Mouse (Mus musculus) gastrocnemius, postnatal 25 days (tissue): ENCODE results near the gene Atp6v1g3. TPM values are rescaled to one million over a fixed set of nuclear protein-coding genes. Genes with fewer than 3 reads are reported as not detected.

ENCODE experiments used
- DNase-seq: peaks from one replicate; pipeline ENCODE4 v3.0.0; 2022
- total RNA-seq, 2 experiments: library from RNA; stranded (reverse); gene quantifications; 1 replicate in 1 of 2; 2 replicates in 1 of 2; pipeline ENCODE4 v1.2.3; 2021

Gene Atp6v1g3
- total RNA-seq, 2 experiments from 2014 or later: not detected

DNA sequence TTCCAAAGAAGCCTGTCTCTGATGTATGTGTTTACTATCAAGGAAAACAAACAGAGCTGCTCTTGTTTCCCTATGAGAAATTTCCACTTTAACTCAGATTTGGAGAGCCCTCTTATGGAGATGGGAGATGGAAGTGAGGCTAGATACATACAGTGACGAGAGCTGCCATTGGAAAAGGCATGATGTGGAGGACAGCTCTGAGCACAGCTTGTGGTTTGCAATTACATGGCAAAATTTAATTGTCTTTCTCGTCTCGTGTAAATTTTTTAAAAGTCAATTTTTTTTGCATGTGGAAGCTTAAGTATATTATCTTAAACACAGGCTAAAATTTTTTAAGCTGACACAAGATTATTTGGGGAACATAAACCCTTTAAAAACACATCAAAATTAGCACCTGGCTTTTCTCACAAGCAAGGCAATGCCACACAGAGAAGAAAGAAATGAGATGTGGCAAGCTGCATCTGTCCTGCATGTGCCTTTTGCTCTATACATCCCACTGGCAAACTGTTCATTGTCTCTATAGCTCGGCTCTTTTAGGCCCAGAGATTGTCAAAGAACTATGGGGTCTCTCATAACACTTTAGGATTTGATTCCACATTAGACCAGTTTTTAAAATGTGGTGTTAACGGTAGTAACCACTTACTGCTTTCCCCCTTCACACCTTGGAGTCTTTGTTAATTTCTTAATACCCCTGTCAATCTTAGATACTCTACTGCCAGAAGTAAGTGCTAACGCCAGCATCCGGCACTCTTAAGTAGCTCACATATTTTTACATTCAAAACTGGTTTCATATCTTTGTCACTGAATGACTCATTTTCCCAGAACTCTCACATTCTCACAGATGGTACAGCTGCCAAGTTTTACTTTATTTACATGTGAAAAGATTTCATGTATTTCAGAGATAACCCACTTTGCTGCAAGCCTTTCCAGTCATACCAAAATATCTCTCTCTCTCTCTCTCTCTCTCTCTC, 16.2 kb downstream of the Atp6v1g3 start:
- no peak for DNase-seq

DNA sequence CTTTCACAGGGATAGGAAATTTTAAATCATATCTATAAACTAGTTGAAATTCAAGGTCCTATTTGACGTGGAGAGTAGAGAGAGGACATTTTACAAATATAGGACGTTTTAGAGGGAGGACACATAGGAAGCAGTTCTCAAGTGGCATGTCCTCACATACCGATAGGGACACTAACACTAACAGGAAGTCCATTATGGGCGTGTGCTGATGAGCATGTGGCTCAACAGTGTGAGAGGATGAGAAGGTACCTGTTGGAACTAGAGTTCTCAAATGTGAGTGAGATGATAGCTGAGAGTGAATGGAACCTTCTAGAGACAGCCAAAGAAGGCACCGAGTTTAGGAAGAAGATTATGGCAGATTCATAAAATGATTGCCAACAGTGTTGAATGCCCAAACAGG, 17.9 kb downstream of the Atp6v1g3 start:
- DNase-seq: no peak

GRCm38 (mm10) chr1:138294487-138294886, 20.9 kb downstream of the Atp6v1g3 start:
- DNase-seq: no peak

DNA sequence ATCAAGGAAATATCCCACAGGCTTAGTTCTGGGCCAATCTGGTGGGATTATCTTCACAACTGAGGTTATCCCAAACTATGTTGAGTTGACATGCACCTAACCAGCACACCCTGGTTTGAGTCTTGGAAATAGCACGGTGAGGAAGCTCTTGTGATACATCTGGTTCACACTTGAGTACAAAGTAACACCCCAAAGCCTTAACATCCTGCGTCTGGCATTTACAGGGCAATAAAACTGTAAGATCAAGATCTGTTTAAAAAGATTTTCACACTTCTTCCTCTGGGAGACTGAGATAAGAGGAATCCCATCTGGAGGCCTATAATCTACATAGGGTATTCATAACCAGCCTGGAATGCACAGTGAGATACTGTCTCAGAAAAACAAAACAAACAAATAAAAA, 24.6 kb downstream of the Atp6v1g3 start:
- no peak for DNase-seq

DNA sequence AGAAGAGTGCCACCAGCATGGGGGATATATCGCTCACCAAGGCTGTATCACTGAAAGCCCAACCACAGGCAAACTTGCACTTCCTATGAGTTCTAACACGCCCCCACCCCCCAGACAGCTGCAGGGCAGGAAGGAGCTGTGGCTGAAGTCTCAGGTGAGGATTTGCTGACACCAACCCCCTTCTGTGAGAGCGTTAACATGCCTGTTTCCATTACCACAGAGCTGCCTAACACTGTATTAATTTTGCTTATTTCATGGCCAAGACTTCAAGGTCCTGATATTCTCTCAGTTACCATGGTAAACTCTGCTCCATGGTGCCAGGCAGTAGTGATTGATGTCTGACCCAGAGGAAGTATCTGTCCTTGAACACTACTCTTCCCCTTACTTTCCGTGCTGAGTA, 26.0 kb downstream of the Atp6v1g3 start:
- DNase-seq: peak; percentile 21

DNA sequence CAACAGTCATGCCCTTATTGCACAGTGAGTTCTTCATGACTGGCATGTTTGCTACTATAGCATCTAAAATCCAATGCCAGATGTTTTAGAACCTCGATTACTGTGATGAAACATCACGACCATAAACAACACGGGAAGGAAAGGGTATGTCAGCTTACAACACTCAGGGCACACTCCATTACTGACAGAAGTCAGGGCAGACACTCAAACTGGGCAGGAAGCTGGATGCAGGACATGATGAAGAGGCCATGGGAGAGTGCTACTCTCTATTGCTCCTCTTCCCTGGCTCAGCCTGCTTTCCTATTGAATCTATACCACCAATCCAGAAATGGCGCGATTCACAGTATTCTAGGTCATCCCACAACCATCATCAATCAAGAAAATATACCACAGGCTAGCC, 28.4 kb downstream of the Atp6v1g3 start:
- DNase-seq: no peak

DNA sequence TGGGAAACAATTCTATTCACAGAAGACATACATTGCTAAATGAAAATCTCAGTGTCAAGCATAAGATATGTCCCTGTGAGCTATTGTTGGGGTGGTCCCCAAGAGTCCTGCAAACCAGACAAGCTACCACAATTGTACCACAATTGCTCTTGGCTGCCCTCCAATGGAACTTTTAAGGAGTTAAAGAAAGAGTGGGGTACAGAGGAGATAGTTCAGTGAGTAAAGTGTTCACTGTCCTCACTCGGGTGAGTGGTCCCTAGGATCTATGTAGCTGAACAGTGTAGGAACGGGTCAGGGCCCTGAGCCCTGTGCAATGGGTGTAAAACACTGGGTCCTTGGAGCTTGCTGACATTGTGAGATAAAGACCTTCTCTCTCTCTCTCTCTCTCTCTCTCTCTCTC, 29.2 kb downstream of the Atp6v1g3 start:
- no peak for DNase-seq

DNA sequence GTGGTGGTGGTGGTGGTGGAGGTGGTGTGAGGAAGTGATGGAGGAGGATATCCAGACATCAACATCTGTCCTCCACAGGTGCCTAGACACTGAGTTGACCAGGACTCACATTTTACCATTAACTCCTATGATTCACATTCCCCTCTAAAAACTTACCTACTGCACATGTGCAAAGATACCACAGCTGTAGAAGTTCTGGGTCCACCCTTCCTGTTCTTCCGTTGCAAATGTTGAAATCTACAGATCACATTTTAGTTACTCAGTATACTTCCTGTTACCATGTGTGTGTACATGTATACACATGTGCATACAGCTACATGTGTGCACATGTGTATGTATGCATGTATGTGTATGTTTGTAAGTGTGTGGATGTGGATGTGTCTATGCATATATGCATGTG, 29.8 kb downstream of the Atp6v1g3 start:
- DNase-seq: no peak

DNA sequence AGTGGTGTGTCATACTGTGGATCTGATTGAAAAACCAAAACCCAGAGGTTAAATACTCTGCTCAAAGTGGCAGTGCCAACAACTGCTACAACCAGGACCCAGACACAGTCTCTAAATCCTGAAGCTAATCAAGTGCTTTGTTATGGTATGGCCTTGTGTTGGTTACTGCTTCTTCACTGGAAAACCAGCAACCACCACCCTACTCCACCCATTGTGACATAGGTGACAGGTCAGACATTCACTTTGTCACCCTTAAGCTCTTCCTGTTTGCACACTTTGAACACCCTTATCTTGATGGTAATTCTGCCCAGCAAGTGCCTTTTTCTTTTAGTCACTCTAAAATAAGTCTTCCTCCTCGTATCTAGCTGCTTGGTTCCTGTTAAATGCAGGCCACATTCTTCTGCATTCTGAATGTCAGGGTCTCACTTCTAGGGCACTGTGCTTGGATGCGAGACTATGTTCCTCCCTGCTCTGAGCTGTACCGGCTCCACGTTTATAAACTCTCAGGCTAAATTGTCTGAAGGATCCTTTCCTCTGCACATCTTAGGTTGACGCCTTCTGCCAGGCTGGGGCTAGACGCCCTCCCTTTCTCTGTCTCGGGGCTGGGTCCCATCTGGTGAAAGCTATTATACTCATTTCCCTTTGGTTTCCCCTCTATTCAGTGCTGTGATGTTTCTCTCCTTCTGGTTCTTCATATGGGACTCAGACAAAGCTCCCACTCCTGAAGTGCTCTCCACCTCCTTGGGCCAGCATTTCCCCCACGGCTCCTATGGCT, 30.8 kb downstream of the Atp6v1g3 start:
- DNase-seq: no peak

- DNase-seq: no peak
These were observed 49.1 kb downstream of the Atp6v1g3 start for GRCm38 (mm10) chr1:138322657-138323056.

DNA sequence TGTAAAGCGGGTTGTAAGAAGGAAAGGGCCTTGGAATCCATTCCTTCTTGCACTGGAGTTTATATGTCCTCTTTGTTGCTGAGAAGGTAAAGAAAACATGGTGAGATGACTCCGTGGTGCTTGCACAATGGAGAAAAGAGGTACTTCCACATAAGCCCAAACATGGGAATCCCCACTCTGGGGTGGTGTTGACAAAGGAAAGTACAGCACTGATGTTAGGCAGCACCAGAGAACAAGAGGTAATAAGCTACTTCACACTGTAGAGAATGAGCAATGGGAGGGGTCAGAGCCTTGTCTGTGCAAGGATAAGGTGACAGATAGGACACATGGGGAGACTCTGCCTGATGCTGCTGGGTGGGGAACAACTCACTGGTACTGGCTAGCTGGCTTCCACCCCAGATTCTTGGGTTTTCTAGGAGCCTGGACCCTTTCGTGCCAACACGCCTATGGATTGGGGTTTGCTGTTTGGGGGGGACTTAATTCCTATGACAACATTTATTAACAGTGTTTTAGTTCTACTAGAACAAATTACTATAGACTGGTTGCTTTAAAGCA, 49.6 kb downstream of the Atp6v1g3 start:
- DNase-seq: no peak

DNA sequence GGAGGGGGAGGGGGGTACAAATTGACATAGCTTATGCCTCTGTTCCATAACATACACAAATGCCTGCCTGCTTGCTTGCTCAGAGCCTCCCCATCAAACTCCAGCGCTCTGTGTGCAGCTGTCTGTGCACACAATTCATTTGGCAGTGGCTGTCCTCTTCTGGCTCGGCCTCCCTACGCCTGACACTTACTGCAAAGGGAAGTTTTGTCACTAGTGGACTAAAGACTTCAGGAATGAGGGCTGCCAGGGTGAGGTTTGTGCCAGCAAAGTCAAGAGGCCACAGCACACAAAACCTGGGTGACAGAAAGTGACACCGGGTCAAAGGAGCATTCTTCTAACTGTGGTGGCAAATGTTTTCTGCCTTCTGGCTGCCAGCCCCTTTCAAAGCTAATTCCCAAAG, 52.6 kb downstream of the Atp6v1g3 start:
- no peak for DNase-seq

DNA sequence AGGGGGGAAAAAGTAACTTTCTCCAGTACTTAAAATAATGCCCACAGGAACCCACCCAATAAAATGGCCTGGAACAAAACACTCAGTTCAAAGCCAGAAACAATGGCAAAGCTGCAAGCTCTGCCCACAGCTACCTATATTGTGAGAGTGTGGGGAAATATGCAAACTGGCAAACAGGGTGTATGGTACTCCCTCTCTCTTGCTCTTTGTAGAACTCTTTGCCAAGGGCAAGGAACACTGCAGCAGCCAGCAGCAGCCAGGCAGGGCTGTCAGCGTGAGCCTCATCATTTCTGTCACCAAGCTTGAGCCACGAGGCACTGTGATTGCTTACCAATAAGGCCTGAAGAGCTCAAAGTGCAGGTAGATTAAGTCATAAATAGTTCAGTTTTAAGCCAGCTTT, 53.0 kb downstream of the Atp6v1g3 start:
- no peak for DNase-seq

- DNase-seq: no peak
These were observed 54.1 kb downstream of the Atp6v1g3 start for GRCm38 (mm10) chr1:138327466-138328245.

GRCm38 (mm10) chr1:138328320-138328719, 54.8 kb downstream of the Atp6v1g3 start:
- DNase-seq: no peak

DNA sequence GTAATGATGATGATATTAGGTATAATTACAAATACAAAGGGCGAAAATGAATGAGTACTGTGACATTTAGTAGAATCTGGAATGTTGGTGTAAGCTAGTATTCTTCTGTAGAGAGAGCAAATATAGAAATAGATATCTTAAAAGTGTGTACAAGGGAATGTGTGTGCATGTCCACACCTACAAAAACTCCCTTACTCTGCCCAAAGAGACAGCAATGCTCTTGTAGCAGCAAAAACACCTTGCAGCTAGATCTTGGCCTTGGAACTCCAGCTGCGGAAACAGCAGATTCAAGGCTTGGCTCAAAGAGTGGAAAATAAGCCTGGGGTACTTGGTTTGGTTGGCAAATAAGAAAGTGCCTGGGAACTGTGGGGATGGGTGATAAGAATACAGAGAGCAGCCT, 57.0 kb downstream of the Atp6v1g3 start:
- DNase-seq: no peak

DNA sequence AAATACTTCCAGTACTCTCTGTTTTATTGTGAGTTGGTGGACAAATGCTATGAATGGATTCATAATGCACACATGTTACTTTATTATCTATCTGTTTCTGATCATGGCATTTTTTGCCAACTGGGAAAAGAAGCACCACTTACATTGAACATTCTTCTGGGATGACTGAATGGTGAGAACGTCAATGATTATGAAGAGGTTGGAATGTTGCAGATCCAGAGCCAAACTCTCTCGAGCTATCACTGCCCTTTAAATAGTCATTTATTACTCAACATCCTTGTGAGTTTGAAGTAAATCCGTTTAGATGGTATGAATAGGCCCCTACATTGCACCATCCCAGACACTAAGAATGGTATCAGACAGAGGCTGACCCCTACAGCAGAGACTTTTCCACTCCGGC, 58.1 kb downstream of the Atp6v1g3 start:
- DNase-seq: no peak

DNA sequence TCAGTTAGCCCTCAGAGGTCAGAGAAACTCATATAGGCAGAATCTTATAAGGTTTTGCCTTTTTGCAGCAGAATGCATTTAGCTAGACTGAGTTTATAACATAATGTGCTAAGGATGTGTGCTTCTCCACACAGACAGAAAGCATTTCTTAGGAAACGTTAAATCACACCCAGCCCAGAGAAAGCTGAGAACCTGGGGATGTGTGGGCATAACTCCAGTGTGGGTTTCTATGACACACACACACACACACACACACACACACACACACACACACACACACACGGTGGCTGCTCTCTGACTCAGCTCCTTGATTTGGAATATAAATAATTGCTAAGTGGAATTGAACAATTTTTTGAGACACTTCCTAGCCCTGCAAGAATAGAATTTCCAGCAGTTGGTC, 61.2 kb downstream of the Atp6v1g3 start:
- no peak for DNase-seq

DNA sequence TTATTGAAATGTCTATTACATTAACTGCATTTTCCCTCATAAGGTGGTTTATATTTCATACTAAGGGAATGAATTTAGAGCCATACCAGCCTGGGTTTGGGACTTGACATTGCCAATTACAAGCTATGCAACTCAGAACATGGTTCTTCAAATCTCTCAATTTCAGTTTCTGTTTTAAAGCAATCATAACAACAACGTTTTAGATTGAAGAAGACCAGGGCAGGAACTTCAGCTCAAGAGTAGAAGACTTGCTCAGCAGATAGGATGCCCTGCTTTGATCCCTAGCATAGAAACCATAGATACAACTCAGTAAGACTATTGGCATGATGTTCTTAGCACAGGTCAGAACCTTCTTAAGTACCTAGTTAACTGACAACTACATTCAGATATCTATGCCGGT, 63.9 kb downstream of the Atp6v1g3 start:
- no peak for DNase-seq
